In the genomic region with DNA sequence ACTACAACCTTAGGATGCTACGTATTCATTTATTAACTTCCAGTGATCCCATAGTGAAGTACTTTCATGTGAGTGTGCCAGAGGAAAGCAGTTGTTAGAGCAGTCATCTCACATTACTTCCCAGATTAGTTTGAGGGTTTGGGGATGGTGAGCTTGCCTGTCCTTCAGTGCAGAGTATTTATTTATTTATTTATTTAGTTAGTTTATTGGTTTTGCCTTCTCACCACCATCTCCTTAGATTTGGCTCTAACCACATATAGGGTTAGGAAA, we compare ENCODE assay signal across 8 mouse cellular contexts. TPM values are rescaled to one million over a fixed set of nuclear protein-coding genes. Genes with fewer than 3 reads are reported as not detected.
DNase-seq lines count a peak whose midpoint lies in the region; ATAC-seq lines count a peak whose summit lies in the region.

No protein-coding gene starts in this region.

- H3K4me2 ChIP-seq in lung, embryonic 15.5 days, result peak overlapping the region; percentile 69
- H3K4me2 ChIP-seq in limb, embryonic 12.5 days, result peak overlapping the region; percentile 66
- H3K4me2 ChIP-seq in stomach, embryonic 14.5 days (replicated peaks; ENCODE audit: low read depth, low read length), result peak overlapping the region; percentile 66

- H3K27ac ChIP-seq in lung, embryonic 15.5 days, result no peak overlapping the region
- peak overlapping the region; percentile 98; the same call in 1 of the 2 replicates for H3K27ac ChIP-seq in forebrain, embryonic 10.5 days
- peak overlapping the region; percentile 97; the same call in 1 of the 2 replicates for H3K27ac ChIP-seq in limb, embryonic 12.5 days
- peak overlapping the region; percentile 84; the same call in 1 of the 2 replicates for H3K27ac ChIP-seq in stomach, embryonic 14.5 days (ENCODE audit: low read length)

- H3K4me1 ChIP-seq in lung, embryonic 15.5 days, result 0 out of 2 replicates have a peak, but pooled peaks cover 3% of the 10 kb centered on the region
- peaks cover 21% of the 10 kb centered on the region for H3K4me1 ChIP-seq in forebrain, embryonic 10.5 days
- H3K4me1 ChIP-seq in limb, embryonic 12.5 days (replicated peaks), result peaks cover 9% of the 10 kb centered on the region; the same call in 1 of the 2 replicates
- 0 out of 2 replicates have a peak, but pooled peaks cover 2% of the 10 kb centered on the region for H3K4me1 ChIP-seq in stomach, embryonic 14.5 days (ENCODE audit: control insufficient read depth, insufficient read depth, low read length)

- no peak for ATAC-seq in lung, embryonic 15.5 days (ENCODE audit: borderline replicate concordance, extremely low read depth, low FRiP score, low TSS enrichment)
- no peak for ATAC-seq in limb, embryonic 12.5 days (ENCODE audit: insufficient number of reproducible peaks, insufficient read depth, low FRiP score, low TSS enrichment, low read depth)
- no peak for ATAC-seq in stomach, embryonic 14.5 days (ENCODE audit: insufficient number of reproducible peaks, insufficient read depth, low FRiP score, low read depth)

- 18% methylated on average over 1 of the region's 1 CpGs for WGBS in lung, embryonic 15.5 days
- 87% methylated on average over 1 of the region's 1 CpGs for WGBS in forebrain, embryonic 10.5 days
- 21% methylated on average over 1 of the region's 1 CpGs for WGBS in limb, embryonic 12.5 days
- 40% methylated on average over 1 of the region's 1 CpGs for WGBS in stomach, embryonic 14.5 days

- H3K4me3 ChIP-seq in lung, embryonic 15.5 days, result peak overlapping the region; percentile 93
- H3K4me3 ChIP-seq in forebrain, embryonic 10.5 days, result peak overlapping the region; percentile 71
- H3K4me3 ChIP-seq in limb, embryonic 12.5 days (replicated peaks), result peak overlapping the region; percentile 78
- H3K4me3 ChIP-seq in stomach, embryonic 14.5 days (ENCODE audit: low read depth, low read length), result peak overlapping the region; percentile 76

- DNase-seq in lung, postnatal 4 days, result no peak
- no peak for DNase-seq in forebrain, embryonic 10.5 days (ENCODE audit: extremely low spot score, low spot score)
- DNase-seq in urinary bladder, postnatal 10 days (ENCODE audit: low spot score), result no peak
- DNase-seq in urinary bladder, postnatal 25 days (ENCODE audit: low spot score), result no peak
- no peak for DNase-seq in kidney, postnatal 14 days

- no peaks in the 10 kb centered on the region for H3K27me3 ChIP-seq in lung, embryonic 15.5 days
- peaks cover 11% of the 10 kb centered on the region for H3K27me3 ChIP-seq in forebrain, embryonic 10.5 days (ENCODE audit: poor library complexity, severe bottlenecking)
- no peaks in the 10 kb centered on the region for H3K27me3 ChIP-seq in limb, embryonic 12.5 days
- no peaks in the 10 kb centered on the region for H3K27me3 ChIP-seq in stomach, embryonic 14.5 days (ENCODE audit: control insufficient read depth, insufficient read depth, low read length)

- peak overlapping the region; percentile 93 for H3K9ac ChIP-seq in lung, embryonic 15.5 days
- peak overlapping the region; percentile 97 for H3K9ac ChIP-seq in limb, embryonic 12.5 days (replicated peaks)
- peak overlapping the region; percentile 75 for H3K9ac ChIP-seq in stomach, embryonic 14.5 days (replicated peaks; ENCODE audit: low read depth, low read length)

- H3K9me3 ChIP-seq in lung, embryonic 15.5 days, result no peaks in the 10 kb centered on the region
- H3K9me3 ChIP-seq in forebrain, embryonic 10.5 days, result peaks cover 9% of the 10 kb centered on the region
- H3K9me3 ChIP-seq in limb, embryonic 12.5 days, result peaks cover 5% of the 10 kb centered on the region; the same call in 1 of the 2 replicates
- H3K9me3 ChIP-seq in stomach, embryonic 14.5 days (ENCODE audit: control insufficient read depth, low read depth, low read length), result no peaks in the 10 kb centered on the region; the same call in 1 of the 2 replicates

- H3K36me3 ChIP-seq in lung, embryonic 15.5 days, result peaks cover 1% of the 10 kb centered on the region; the same call in 1 of the 2 replicates
- H3K36me3 ChIP-seq in forebrain, embryonic 10.5 days (replicated peaks), result peaks cover 6% of the 10 kb centered on the region
- peaks cover 4% of the 10 kb centered on the region for H3K36me3 ChIP-seq in limb, embryonic 12.5 days
- H3K36me3 ChIP-seq in stomach, embryonic 14.5 days (ENCODE audit: control insufficient read depth, insufficient read depth, low read length), result peaks cover 1% of the 10 kb centered on the region

RNA-seq across cellular contexts. Expression of a gene that starts 1.1 kb away (rescaled TPM):
- 13.3 and 14.3 TPM in 2 replicates for polyA plus RNA-seq in lung, embryonic 15.5 days (2015; fragmentation: Nextera tagmentation; extraction: Ambion mirVana)
- polyA plus RNA-seq in forebrain, embryonic 10.5 days (2016; fragmentation: Nextera tagmentation; extraction: Ambion mirVana), result 5.9 and 6.7 TPM in 2 replicates
- 17.0 and 17.4 TPM in 2 replicates for polyA plus RNA-seq in limb, embryonic 12.5 days (2016; fragmentation: Nextera tagmentation; extraction: Ambion mirVana)
- 16.3 and 17.8 TPM in 2 replicates for polyA plus RNA-seq in stomach, embryonic 14.5 days (2014; fragmentation: Nextera tagmentation; extraction: Ambion mirVana)
